Mouse (Mus musculus): ENCODE measurements around the gene Krtap8-1. TPM values are rescaled to one million over a fixed set of nuclear protein-coding genes. Genes with fewer than 3 reads are reported as not detected.
A peak's percentile ranks its signal among the peaks of the same experiment; 100 is the strongest.

Krtap8-1 gene
- total RNA-seq (2021), result not detected
- long read RNA-seq, experiment 1, result 0 reads
- long read RNA-seq, experiment 2, result 0 reads

DNA sequence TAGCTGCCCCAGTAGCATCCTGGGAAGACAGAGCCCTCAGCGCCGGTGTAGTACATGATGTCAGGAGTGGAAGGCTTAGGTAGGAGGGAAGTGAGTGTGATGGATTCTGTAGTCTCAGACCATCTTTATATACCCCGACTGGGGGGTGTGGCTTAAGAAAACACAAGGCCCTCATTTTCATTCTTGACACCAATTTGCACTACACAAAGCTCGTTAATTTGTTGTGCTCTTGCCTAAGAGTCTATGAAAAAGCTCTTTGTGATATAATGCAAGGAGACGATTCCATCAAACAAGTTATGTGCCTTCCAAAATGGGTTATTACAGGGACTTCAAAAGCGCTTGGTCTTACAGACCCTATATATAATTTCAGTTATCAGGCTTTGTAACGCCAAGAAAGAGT is at the start of gene Krtap8-1:
Gene Krtap8-1, minus strand, starts transcription at position 101 of the 400 bp plus-strand sequence.
- no peak for DNase-seq

DNA sequence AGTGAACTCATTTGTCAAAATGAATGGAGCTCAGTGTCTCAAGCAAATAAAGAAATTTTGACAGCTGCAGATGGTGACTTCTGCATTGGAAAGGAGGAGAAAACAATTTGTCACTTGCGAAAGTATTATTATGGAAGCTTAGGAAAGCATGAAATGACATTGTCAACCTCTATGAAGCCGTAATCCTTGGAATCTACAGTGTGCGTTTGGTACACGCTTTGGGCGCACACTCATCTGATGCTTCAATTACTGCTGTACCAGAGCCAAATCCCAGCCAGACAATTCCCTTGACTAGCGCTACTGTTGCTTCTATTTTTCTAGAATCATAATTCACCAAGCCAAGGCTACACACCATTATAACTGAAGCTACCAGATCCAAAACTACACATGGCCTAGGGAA is 49.6 kb upstream of the Krtap8-1 start:
- DNase-seq, result no peak

DNA sequence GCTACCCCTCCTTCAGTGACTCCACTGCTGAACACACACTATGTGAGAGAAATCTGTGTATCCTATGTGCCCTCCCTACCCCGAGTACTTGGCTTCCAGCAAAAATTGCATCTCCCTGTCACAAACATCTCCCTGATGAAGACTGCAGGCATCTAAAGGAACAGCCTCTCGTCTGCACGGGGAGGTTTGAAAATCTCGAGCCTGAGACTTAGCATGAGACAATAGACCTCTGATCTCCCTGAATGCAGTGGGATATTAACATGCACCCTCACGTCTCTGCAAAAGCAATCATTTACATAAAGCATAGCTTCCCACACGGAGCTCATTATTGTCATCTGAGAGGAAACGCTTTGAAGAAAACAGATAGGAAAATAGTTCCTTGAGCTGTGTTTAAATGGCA is 42.8 kb upstream of the Krtap8-1 start:
- DNase-seq, result no peak

DNA sequence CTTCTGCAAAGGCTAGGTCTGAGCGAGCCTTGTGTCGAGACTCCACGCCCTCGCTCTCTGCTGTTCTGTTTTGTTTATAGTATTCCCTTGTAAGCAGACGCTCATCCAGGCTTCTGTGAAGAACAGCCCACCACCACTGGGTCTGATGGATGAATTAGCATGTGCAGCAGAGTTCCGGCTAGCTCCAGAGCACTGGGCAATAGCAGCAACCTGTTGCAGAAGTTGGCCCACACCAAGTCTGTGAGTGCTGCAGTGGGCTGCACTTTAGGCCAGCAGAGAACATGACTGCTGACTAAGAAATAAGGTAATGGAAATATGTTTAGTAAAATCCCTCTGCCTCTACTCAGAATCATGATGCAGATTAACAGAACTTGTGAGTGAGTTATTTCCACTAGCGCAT is 42.1 kb upstream of the Krtap8-1 start:
- DNase-seq, result no peak

DNA sequence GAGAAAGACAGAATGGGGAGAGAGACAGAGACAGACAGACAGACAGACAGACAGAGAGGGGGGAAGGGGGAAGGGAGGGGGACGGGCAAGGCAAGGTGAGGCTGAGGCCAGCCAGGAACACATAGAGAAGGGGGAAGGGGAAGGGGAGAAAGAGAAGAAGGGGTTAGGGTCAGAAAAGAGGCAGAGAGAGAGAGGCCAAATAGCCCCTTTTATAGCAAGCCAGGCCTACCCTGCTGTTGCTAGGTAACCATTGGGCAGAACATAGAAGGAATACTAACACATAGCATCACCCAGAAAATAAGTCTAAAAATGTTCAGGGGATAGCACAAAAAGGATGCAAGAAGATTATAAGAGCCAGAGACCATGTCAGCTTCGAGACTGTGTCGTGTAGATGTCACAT is 40.6 kb upstream of the Krtap8-1 start:
- DNase-seq, result no peak

DNA sequence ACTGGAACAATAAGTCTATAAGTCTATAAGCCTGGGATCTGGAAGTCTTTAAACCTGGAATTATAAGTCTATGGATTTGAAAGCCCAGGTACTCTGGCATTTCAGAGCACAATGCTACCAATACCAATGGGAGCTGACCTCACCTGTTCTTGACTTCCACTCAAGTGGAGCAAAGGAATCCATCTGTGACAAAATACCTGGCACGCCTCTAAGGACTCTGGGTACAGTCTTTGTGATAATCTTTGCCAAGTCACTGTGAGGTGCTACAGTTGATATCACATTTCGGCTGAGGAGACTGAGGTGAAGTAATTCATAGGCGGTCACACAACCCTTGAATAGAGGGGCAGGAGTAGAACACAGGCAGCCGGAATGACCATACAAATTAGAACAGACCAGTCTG is 33.2 kb upstream of the Krtap8-1 start:
- no peak for DNase-seq

DNA sequence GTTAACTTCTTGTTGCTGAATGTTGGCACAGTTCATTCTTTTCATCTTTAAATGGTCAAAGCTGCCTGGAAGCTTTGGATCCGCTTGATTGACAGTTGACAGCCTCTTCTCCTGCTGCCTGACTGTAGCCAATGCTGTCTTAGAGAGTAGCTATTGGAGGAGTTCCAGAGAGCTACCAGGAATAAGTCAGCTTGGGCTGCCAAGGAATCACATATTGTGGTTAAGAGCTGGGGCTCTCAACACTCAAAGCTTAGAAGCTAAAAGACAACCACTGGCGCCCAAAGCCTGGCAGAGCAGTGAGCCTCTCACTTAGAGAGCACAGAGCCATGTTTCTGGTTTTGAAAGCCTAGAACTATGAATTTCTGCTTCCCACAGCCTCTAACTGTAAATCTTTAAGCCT is 32.8 kb upstream of the Krtap8-1 start:
- DNase-seq, result no peak

DNA sequence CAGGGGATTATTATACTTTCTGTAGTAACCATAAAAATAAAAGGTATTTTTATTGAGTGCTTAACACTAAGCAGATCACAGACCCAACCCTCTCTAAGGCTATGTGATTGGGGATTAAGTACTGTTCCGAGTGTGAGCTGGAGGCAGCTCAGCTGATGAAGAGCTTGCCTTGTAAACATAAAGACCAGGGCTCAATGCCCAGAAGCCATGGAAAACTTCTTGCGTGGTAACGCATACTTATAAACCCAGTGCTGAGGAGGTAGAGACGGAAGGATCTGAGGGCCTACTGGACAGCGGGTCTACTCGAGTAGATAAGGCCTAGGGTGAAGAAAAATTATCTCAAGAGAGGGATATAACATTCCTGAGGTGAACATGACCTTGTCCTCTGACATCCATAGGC is 32.3 kb upstream of the Krtap8-1 start:
- DNase-seq, result no peak

DNA sequence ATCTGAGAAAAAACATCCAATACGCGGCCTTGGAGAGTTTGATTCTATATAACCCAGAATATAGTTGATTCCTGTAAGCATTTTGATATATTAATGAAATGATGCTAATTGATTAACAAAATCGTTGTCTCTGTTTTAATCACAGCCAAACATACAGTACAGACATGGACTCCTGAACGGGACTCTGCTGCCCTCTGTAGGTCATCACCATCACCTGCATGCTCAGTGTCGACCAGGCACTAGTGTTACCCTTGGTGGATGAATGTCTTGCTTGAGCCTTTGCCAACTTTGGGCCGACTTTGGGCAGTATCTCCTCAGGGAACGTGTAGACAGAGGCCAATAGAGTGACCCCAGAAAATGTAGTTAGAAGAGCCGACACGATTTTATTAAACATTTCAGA is 29.9 kb upstream of the Krtap8-1 start:
- DNase-seq, result peak; percentile 72

DNA sequence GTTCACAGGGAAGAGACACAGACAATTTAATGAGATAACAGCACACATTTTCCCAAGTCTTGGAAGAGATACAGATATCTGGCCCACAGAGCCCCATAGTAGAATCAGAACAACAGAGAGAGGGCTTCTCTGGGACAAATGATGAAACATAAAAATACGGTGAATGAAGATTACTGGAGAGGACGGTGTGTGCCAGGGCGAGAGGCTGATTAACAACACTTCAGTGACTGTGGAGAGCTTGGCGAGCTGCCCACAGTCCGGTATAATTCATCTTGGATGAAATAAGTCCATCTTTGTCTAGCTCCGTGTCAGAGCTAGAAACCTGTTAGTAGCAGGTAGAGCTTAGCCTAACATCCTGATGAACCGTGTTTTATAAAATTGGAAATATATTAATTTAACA is 25.7 kb upstream of the Krtap8-1 start:
- DNase-seq, result peak; percentile 3

DNA sequence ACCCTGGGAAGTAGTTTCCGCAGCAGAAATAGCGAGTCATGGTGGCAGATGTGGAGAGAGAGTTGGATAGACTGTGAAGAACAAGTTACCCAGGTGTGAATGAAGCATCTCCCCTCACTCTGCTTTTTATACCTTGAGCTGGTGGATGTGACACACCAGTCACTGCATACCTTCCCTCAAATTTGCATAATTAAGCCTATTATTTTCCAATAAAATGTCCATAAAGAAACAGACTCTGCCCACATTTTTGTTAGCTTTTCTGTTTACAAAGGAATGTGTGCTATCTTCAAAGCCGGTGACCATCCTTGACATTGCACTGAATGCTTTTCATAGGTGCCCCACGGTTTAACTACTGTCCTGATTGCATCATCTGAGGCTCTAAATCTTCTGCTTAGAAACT is 20.5 kb upstream of the Krtap8-1 start, which contains the start of gene Krtap7-1:
Gene Krtap7-1, minus strand, starts transcription at position 101 of the 400 bp plus-strand sequence.
- DNase-seq, result no peak

DNA sequence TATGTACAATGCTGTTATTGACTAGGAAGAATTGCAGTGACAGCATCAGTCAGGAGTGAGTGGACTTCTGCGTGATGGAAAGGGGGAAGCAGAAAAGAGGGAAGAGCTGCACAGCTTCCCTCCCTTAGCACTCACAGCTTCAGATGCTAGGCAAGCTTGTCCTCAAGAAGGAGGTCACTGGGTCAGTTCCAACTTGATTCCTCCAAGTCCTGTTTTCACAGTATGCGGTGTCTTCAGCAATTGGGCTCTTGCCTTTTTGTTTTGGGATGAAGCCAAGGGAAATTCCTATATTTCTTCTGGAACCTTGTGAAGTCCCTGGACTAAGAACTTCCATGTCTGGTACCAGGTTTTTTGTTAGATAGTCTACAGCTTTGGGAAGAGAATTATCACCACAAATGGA is 15.8 kb upstream of the Krtap8-1 start:
- no peak for DNase-seq

DNA sequence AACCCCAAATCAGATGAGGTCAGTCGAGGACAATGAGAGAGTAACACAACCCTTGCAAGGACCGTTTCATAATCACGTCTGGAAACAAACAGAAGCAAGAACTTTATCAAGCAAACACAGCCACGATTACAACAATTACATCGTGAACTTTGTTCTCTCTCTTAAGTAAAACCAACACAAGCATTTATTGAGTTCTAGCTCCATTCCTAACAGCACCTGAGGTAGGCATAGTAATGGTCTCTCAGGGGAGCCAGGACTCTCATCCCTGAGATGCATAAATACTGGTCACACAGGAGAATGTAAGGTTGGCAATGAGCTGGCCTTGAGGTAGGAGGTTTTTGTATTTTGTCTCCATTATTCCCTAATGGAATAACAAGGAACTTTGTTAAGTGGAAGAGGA is 14.1 kb upstream of the Krtap8-1 start:
- DNase-seq, result no peak

DNA sequence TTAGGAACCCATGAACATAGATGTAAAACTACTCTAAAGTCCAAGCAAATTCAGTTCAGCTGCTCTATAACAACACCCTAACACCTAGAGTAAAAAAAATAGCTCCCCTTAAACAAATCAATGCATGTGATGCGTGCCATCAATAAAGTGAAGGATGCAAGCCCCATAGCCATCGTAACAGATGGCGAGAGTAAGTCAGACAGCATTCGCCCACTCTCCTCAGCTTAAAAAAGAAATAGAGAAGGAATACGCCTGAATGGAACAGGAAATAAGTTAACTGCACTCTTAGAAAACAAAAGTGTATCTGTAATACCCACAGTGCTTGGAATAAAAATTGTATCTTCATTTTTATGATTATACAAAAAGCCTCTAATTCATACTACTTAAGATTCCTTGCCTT is 9.2 kb upstream of the Krtap8-1 start:
- DNase-seq, result no peak

DNA sequence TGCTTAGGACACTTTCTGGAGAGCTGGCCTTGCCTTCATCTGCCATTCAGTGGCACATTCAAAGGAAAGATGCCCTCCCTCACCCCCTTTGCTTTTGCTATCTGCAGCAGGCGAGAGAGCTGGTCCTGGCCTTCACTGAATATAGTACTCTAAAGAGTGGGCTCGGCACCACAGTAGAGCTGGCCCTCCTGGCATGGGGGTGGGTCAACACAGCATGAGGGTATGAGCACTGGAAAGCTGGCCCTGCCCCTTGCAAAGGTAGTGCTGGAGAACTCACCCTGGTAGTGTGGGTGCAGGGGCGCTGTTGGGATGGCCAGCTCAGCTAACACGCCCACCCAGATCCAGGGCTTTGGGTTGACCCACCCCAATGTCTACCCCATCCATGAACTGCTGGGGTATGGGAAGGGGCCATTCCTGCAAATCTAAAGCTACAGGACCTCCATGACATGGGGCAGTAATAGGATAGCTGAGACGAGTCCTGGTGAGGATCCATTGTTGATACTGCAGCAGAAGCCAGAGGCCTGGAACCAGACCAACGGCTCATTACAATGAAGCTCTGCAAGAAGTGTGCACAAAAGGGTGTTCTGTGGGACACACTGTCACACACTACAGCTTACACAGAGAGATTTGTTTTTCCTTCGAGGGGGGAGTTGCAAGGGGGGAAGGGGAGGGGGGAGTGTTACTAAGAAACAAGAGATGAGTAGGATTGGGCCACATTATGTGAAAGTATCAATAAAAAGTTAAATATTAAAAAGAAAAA is 7.8 kb upstream of the Krtap8-1 start:
- DNase-seq, result no peak

DNA sequence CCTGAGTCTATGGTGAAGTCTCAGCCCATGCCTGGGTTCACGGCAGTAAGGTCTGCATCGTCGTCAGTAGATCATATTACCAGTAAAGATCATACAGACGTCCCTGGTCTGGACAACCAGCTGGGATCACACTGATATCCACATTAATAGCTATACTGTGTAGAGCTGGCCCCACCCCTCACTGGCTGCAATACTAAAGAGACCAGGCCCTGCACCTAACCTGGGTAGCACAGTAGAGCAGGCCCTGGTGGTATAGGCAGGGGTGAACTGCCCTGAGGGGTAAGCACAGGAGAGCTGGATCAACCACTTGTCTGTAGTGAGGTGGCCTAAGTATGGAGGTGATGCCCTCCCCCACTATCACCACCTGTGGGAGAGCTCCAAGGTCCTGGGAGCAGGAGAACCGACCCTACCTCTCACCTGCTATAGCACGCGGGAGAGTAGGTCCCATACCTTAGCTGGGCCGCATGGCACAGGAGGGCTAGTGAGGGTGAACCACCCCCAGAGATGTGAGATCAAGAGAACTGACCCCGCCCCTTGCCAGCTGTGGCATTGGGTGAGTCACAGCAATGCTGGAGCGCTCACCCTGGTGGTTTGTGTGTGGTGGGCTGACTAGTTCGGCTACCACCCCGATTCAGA is 10.0 kb downstream of the Krtap8-1 start:
- DNase-seq, result no peak

DNA sequence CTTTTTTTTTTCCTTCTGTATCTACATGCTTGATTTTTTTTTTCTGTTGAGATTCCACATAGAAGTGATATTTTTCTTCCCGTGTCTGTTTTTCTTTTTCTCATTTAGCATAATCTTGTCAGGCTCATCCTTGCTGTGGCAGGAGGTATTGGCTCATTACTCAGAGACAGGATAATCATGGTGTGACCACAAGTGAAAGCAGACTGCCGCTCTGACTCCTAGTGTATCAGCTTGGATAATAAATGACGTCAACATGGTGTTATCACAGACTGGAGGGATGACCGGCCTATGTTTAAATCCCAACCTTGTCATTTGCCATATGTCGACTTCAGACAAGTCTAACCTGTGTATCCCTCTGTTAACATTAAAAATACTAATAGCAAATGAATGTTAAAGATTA is 26.6 kb downstream of the Krtap8-1 start:
- DNase-seq, result no peak

Other genes with a start within 250 kb of the Krtap8-1 start
- gene Krtap21-1, start 84.1 kb downstream of the Krtap8-1 start, total RNA-seq (2021), result not detected
- gene Krtap6-2, start 67.8 kb downstream of the Krtap8-1 start, total RNA-seq (2021), result not detected
- gene Krtap7-1, start 20.4 kb upstream of the Krtap8-1 start, total RNA-seq (2021), result not detected
- gene Krtap11-1, start 83.2 kb upstream of the Krtap8-1 start, total RNA-seq (2021), result not detected

Data from adrenal gland, postnatal 10 days (tissue).